Comparison of ENCODE assay signal across 8 mouse cellular contexts in the genomic region with DNA sequence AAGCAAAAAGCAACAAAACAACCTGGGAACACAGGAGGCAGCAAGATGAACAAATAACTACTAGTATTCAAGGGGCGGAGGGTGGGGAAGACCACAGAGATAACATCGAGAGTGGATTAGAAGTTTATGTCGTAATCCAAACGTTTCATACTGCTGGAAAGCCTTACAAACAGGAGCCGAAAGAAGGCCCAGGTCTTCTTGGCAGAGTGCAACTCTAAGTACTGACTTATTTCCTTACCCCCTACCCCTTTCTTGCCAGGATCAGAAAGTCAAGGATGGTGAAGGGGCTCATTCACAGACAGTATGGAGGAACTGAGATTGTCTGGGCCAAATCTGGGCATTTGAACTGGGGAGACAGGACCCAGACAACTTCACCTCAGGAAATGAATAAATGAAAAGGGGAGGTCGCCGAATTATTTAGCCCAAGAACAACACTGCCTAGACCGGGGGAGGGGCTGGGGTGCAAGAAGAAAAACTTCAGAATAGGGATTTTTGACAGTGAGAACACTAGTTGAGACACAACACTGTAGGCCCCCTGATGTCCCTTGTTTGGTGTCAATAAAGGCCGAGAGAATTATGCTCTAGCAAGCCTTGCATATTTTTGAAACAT. TPM values are rescaled to one million over a fixed set of nuclear protein-coding genes. Genes with fewer than 3 reads are reported as not detected.
DNase-seq lines count a peak whose midpoint lies in the region; ATAC-seq and TF ChIP-seq lines count a peak whose summit lies in the region.

No protein-coding gene starts in this region.

- TF ChIP-seq POLR2A in ES-Bruce4 (IDR thresholded peaks at IDR 0.05; ENCODE audit: insufficient read depth, low read length): no peak

- no peaks in the 10 kb centered on the region; the same call in 1 of the 2 replicates for H3K27me3 ChIP-seq in heart, embryonic 13.5 days (replicated peaks)
- peaks cover 2% of the 10 kb centered on the region; the same call in 1 of the 2 replicates for H3K27me3 ChIP-seq in ES-Bruce4 (ENCODE audit: control insufficient read depth, insufficient read depth, low read length, poor library complexity, severe bottlenecking)
- peaks cover 19% of the 10 kb centered on the region; the same call in 1 of the 2 replicates for H3K27me3 ChIP-seq in hindbrain, embryonic 14.5 days (ENCODE audit: control insufficient read depth, insufficient read depth, low read length)
- 0 out of 2 replicates have a peak, but pooled peaks cover 14% of the 10 kb centered on the region for H3K27me3 ChIP-seq in midbrain, embryonic 12.5 days

- no peak for DNase-seq in heart, postnatal 4 days
- no peak for DNase-seq in hindbrain, embryonic 14.5 days (ENCODE audit: low spot score)
- DNase-seq in right cerebral cortex, postnatal 4 days: no peak
- no peak for DNase-seq in ovary, adult 18-20 months (ENCODE audit: low spot score)
- DNase-seq in kidney, adult 9 months: no peak

- H3K4me1 ChIP-seq in heart, embryonic 13.5 days: peaks cover 51% of the 10 kb centered on the region
- no peaks in the 10 kb centered on the region for H3K4me1 ChIP-seq in ES-Bruce4 (ENCODE audit: control insufficient read depth, insufficient read depth, low read length)
- peaks cover 25% of the 10 kb centered on the region for H3K4me1 ChIP-seq in hindbrain, embryonic 14.5 days (replicated peaks; ENCODE audit: control insufficient read depth, insufficient read depth, low read length)
- H3K4me1 ChIP-seq in midbrain, embryonic 12.5 days: peaks cover 40% of the 10 kb centered on the region

- TF ChIP-seq CTCF in ES-Bruce4 (IDR thresholded peaks at IDR 0.05; ENCODE audit: low read depth, low read length): no peak

- H3K9me3 ChIP-seq in heart, embryonic 13.5 days: 0 out of 2 replicates have a peak, but pooled peaks cover 3% of the 10 kb centered on the region
- H3K9me3 ChIP-seq in ES-Bruce4 (replicated peaks; ENCODE audit: control insufficient read depth, insufficient read depth, low read length, poor library complexity, severe bottlenecking): peaks cover 6% of the 10 kb centered on the region; the same call in 1 of the 2 replicates
- H3K9me3 ChIP-seq in hindbrain, embryonic 14.5 days (ENCODE audit: control insufficient read depth, low read length): no peaks in the 10 kb centered on the region
- peaks cover 7% of the 10 kb centered on the region; the same call in 1 of the 2 replicates for H3K9me3 ChIP-seq in midbrain, embryonic 12.5 days

- TF ChIP-seq EP300 in ES-Bruce4 (IDR thresholded peaks at IDR 0.05; ENCODE audit: insufficient read depth, low read depth, low read length): no peak

- peaks cover 3% of the 10 kb centered on the region; the same call in 1 of the 2 replicates for H3K36me3 ChIP-seq in heart, embryonic 13.5 days
- H3K36me3 ChIP-seq in ES-Bruce4 (ENCODE audit: control insufficient read depth, insufficient read depth, low read length, poor library complexity, severe bottlenecking): no peaks in the 10 kb centered on the region
- no peaks in the 10 kb centered on the region for H3K36me3 ChIP-seq in hindbrain, embryonic 14.5 days (replicated peaks; ENCODE audit: control insufficient read depth, insufficient read depth)
- no peaks in the 10 kb centered on the region for H3K36me3 ChIP-seq in midbrain, embryonic 12.5 days

- no peak for ATAC-seq in heart, embryonic 13.5 days (ENCODE audit: extremely low read depth, insufficient number of reproducible peaks, low FRiP score, low TSS enrichment)
- ATAC-seq in hindbrain, embryonic 14.5 days (ENCODE audit: low FRiP score): no peak; the same call in 1 of the 2 replicates
- 0 out of 2 replicates have a peak, but pooled peaks have one; percentile 10 for ATAC-seq in midbrain, embryonic 12.5 days (ENCODE audit: low FRiP score, low read depth)

- H3K27ac ChIP-seq in heart, embryonic 13.5 days (replicated peaks): peak overlapping the region; percentile 86
- no peak overlapping the region for H3K27ac ChIP-seq in ES-Bruce4 (ENCODE audit: insufficient read depth, low read length)
- H3K27ac ChIP-seq in hindbrain, embryonic 14.5 days: no peak overlapping the region; the same call in 1 of the 2 replicates
- peak overlapping the region; percentile 90 for H3K27ac ChIP-seq in midbrain, embryonic 12.5 days (replicated peaks)

- WGBS in heart, embryonic 13.5 days: 49% methylated on average over 9 of the region's 9 CpGs
- WGBS in hindbrain, embryonic 14.5 days: 46% methylated on average over 9 of the region's 9 CpGs
- WGBS in midbrain, embryonic 12.5 days: 43% methylated on average over 9 of the region's 9 CpGs

- peak overlapping the region; percentile 85 for H3K9ac ChIP-seq in heart, embryonic 13.5 days
- H3K9ac ChIP-seq in ES-Bruce4 (ENCODE audit: low read depth, poor library complexity, severe bottlenecking): peak overlapping the region; percentile 32
- H3K9ac ChIP-seq in hindbrain, embryonic 14.5 days: no peak overlapping the region; the same call in 1 of the 2 replicates
- peak overlapping the region; percentile 85; the same call in 1 of the 2 replicates for H3K9ac ChIP-seq in midbrain, embryonic 12.5 days (replicated peaks)

- peak overlapping the region; percentile 70 for H3K4me3 ChIP-seq in heart, embryonic 13.5 days
- peak overlapping the region; percentile 54; the same call in 1 of the 2 replicates for H3K4me3 ChIP-seq in ES-Bruce4 (ENCODE audit: low read depth, low read length)
- peak overlapping the region; percentile 66; the same call in 1 of the 2 replicates for H3K4me3 ChIP-seq in hindbrain, embryonic 14.5 days (replicated peaks; ENCODE audit: low read length)
- H3K4me3 ChIP-seq in midbrain, embryonic 12.5 days: peak overlapping the region; percentile 74

- peak overlapping the region; percentile 96 for H3K4me2 ChIP-seq in heart, embryonic 13.5 days
- H3K4me2 ChIP-seq in hindbrain, embryonic 14.5 days (replicated peaks): peak overlapping the region; percentile 99
- peak overlapping the region; percentile 90 for H3K4me2 ChIP-seq in midbrain, embryonic 12.5 days (replicated peaks)

RNA-seq across cellular contexts. Expression of a gene that starts 0.7 kb away (rescaled TPM):
- polyA plus RNA-seq in heart, embryonic 13.5 days (2015; fragmentation: Nextera tagmentation; extraction: Ambion mirVana): 3.2 and 3.8 TPM in 2 replicates
- 10 to 100 TPM; 12.9 to 13.2 TPM for total RNA-seq in heart, postnatal 4 days (2021)
- polyA plus RNA-seq in ES-Bruce4 (2011; ENCODE audit: insufficient read depth, insufficient read length, low read depth, missing spikeins): 6.2 and 6.6 TPM in 2 replicates
- polyA plus RNA-seq in hindbrain, embryonic 14.5 days (2014; fragmentation: Nextera tagmentation; extraction: Ambion mirVana): 4.1 and 4.5 TPM in 2 replicates
- 8.5 and 9.8 TPM in 2 replicates for polyA plus RNA-seq in midbrain, embryonic 12.5 days (2016; fragmentation: Nextera tagmentation; extraction: Ambion mirVana)

RNA-seq across cellular contexts. Expression of a gene that starts 12.1 kb away (rescaled TPM):
- 36.3 and 38.9 TPM in 2 replicates for polyA plus RNA-seq in heart, embryonic 13.5 days (2015; fragmentation: Nextera tagmentation; extraction: Ambion mirVana)
- total RNA-seq in heart, postnatal 4 days (2021): 10 to 100 TPM; 13.5 to 13.7 TPM
- 19.3 and 20.1 TPM in 2 replicates for polyA plus RNA-seq in ES-Bruce4 (2011; ENCODE audit: insufficient read depth, insufficient read length, low read depth, missing spikeins)
- 143 and 155 TPM in 2 replicates for polyA plus RNA-seq in hindbrain, embryonic 14.5 days (2014; fragmentation: Nextera tagmentation; extraction: Ambion mirVana)
- polyA plus RNA-seq in midbrain, embryonic 12.5 days (2016; fragmentation: Nextera tagmentation; extraction: Ambion mirVana): 113 and 117 TPM in 2 replicates

Comparison
In these comparisons a context has a peak if more than half of its experiments do, and no peak if none do; other contexts are left out.
1. H3K27ac ChIP-seq: peak in heart, embryonic 13.5 days (single experiment) and midbrain, embryonic 12.5 days (single experiment); none in ES-Bruce4 (single experiment) and hindbrain, embryonic 14.5 days (single experiment).
2. Peak in every context shown above with its lines, with median percentiles within 50 percentile points of each other: H3K4me2 ChIP-seq and H3K4me3 ChIP-seq.